Mouse (Mus musculus) urinary bladder, postnatal 14 days (tissue): ENCODE measurements around the gene Lrat.

Experiments used
- DNase-seq: peaks from one replicate; pipeline ENCODE4 v3.0.0; 2021; ENCODE audit warnings: low spot score

Lrat gene

DNA sequence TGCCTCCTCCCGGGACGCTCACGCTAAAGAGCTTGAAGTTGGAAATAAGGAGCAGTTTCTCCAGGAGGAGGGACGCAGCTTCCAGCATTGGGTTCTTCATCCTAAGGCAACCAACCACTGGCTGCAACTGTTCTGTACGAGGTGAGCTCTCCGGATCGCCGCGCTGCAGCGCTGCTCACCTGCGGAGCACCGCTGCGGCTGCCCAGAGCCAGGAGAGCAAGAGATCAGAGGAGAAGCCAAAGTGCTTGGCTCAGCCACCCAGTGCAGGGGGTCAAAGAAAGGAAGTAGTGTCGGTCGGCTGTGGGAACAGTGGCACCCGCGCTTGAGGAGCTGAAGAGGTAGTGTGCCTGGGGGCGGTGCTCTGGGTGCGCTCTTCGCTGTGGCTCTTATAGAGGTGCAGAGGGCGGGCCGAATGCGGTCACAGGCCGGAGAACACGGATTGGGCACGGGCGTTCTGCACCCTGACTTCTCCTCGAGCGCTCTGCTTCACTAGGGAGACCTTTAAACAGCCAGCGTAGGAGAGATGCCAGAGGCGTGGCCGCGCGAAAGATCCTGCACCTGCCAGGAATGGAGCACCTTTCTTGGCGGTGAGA, at the start of gene Lrat:
Gene Lrat, minus strand, starts transcription at position 361 of the 593 bp plus-strand sequence.
- DNase-seq, result peak; percentile 14

DNA sequence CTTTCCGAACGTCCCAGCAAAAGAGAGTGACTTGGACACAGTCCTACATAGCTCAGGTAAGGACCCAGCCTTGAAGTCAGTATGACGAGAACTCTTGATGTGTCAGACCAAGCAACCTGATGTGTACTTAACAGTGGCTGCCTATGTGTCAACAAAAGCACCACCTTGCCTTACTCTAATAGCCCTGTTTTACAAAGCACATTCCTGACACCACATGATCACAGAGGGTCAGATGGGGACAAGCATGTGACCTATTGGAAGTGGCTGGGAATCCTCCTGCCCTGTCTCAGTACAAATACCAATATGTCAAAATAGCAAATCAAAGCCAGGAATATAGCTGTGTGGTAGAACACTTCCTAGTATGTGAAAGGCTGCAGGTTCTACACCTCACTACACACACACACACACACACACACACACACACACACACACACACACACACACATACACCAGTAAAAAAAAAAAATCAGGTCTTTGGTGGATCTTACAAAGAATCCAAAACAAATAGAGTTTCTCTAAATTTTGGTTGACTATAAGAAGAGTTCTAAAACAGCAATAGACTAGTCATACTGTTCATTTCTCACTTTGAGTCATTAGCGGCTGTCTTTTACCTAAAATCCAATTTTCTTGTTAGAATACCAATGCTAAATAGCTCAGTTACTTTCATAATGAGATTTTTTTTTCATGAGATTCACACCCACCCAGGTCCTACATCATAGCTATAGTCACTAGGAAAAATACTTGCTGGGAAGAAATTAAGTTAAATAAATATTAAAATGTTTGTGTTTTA, 48.6 kb upstream of the Lrat start:
- no peak for DNase-seq

DNA sequence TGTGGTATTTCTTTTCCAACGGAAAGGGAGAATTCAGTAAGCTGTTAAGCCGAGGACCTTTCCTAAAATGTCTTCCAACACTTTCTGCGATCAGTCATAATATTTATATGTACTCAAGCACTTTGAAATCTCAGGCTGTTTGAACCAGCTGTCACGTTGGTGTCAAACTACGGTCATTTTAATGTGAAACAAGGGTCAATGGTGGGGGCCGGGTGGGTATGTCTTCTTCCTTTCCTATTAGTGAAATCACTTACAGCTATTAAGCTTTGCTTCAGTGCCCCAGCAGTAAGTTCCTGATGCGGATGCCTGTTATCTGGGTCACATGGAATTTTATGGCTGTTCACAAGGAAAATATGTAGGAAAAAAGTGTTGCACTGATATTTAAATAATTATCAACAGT, 46.9 kb upstream of the Lrat start:
- no peak for DNase-seq

DNA sequence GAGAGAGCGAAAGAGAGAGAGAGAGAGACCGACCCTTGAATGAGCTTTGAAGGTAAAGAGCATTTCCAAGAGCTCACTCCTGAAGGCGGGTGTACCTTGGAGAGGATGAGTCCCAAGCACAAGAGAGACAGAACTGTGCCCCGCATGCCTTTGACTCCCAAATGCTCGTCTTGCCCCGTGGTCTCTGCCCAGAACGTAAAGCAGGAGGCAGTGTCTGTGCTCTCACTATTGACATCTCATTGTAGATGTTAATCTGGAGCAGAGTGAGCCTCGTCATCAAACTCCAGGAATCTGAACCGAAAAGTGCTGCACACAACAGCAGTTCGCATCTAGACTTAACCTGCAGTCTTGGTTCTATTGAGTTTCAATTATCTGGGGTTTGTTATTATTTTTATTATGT, 46.4 kb upstream of the Lrat start:
- DNase-seq, result no peak

DNA sequence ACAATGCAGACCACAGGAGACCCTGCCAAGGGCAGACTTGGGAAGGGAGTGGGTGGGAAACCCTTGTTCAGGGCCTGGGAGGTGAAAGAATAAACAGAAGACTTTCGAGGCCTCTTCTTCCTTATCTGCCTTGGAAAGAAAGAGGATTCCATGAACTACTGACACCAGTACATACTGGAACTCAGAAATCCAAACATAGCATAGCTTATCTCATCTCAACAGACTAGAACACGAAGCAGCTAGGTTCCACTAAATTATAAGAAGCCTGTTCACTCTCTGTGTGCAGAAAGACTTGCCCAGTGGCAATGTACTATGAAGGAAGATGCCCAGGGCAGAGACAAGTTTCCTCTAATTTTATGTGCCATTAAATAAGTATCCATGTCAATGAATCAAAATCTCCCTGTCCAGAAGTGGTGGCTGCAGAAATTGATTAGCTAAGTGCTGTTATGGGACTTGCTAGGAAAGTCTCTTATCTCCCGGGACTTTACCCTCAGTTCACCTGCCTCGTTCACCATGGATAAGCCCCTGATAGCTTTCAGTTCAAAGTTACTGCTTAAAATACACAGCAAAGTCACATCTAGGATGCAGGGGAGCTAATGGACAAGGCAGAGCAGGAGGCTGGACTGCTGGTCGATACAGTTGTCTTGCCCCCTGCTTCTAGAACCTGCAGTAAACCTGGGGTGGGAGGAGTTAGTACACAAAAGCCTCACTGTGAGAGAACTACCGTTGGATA, 42.8 kb upstream of the Lrat start:
- no peak for DNase-seq

DNA sequence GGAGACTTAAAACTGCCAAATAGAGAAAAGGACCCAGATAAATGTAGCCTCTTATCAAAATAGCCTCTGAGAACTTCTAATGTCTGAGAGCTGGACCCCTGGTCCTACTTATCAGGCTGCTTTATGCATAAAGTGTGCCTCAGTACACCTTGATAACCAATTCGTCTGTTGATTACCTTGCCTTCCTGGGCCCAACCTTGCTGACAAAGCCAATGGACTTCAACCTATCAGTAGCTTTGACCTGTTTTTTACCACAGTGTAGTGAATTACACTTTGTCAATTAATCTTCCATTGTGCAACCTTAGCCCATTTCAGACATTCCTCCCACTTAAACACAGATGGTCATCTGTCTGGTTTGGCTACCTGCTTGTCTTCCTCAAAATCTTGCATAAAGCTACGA, 24.1 kb upstream of the Lrat start:
- DNase-seq, result no peak

DNA sequence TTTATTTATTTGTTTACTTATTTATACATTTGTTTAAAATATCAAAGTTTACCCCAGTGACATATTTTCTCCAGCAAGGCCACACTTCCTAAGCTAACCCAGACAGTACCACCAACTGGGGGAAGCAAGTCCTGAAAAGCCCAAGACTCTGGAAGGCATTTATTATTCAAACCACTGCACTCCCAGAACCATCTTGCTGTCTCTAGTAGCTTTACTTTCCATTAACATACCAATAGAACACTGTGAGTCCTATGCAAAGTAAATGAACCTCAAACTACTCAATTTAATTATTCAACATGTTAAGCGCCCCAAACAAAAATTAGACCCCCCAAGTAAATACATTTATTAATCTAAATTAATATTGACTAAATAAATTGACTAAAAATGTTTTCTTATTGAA, 11.9 kb upstream of the Lrat start:
- DNase-seq, result no peak

DNA sequence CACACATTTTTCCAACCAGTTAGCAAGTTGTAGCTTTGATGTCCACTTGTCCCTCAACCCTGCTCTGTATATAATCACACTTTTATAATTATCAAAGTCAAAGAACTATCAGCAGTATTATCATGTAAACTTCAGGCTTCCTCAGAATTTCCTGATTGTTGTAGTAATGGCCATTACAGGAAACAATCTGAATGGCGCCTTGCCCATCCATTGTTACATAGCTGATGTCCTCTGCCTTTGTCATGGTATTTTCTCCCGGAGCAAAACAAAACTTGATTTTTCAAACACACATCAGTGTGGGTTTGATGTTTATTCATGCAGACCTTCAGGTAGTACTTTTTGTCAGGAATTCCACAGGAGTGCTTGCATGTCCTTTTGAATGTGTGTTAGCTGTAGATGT, 4.9 kb upstream of the Lrat start:
- no peak for DNase-seq

DNA sequence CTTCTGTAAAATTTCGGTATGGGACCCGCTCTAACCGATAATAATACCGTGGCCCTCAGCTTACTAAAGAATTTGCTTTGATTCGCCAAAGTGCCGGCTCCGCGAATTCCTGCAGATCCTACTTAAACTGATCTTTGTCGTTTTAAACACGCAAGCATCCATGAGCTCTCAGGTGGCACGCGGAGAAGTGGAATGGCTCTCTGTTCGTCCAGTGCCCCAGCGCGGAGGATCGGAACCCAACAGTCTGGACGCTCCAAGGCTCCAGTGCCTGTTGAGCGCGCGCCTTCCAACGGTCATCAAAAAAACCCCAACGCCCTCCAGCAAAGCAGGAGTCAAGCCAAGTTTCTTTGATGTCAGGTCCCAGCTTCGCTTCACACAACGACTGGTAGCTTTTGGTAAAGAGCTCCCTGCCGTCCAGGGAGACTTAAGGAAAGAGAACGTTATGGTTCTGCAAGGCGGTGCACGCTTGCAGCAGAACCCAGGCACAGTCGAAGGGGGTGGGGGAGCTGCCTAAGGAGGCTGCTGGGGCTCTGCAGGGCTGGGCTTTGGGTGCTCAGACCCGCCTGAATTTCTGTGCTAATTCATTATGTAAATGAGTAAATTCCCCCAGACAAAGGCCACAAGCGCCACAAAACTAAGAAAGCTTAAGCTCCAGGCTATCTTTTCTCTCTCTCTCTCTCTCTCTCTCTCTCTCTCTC, 587 bp upstream of the Lrat start:
- DNase-seq, result no peak

DNA sequence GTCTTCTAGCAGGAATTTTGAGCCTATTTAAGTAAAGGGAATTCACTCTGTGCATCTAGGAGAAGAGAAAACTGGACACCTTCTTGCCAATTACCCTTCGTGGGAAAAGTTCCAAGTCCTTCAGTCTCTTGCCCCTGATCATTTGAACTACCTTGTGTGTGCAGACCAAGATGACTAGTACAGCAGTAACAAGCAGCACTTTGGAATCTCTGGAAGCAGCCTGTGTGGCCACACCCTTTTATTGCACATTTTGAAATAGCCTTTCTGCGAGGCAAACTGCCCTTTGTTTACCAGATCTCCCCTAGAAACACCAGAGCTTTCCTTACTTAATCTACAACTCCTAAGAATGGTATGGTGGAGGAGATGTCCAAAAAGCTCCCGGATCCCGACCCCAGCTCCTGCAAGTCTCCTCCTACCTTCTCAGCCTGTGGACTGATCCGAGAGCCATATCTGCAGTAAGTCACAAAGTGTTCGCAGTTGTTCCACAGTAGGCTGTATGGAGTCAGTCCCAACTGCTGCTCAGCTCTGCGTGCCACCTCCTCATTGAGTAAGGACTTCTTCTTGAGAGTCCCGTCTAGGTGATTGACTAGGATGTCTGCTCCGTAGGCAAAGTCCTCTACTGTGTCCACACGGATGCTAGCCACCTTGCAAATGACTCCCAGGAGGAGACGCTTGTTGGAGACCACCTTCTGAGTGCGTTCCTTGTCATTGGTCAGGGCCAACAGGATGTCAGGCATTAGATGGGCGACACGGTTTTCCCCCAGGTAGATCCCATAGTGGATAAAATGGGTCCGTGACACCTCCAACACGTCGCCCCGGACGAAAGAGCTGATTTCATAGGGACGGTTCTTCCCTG, 788 bp downstream of the Lrat start:
- no peak for DNase-seq

DNA sequence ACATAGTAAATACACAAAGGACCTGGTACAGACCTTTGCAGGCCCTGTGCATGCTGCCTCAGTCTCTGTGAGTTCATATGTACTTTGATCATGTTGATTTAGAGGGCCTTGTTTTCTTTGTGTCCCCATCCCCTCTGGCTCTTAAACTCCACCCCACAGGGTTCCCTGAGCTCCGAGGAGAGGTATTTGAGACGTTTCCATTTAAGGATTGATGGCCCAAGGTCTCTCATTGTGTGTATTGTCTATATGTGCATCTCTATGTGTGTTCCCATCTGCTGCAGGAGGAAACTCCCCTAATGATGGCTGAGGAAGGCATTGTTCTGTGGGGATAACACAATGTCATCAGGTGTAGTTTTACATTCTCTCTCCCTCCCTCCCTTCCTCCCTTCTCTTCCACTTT, 14.9 kb downstream of the Lrat start:
- no peak for DNase-seq

DNA sequence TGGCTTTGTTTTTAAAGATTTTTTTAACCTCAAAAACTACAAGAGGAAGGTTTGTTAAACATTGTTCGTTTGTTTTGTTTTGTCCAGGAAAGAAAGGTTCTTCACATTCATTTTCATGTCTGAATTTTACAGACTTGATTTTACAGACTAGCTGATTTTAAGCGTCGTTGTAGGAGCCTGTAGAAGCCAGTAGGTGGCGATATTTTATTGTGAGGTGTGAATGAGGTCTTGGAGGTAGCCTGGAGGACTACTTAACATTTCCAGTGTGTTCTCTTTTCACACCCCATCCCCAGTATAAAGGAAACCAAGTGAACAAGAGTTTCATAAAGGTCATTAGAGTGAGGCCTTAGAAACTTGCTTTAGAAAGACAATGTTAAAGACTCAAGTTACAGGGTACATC, 26.5 kb downstream of the Lrat start:
- DNase-seq, result peak; percentile 34

DNA sequence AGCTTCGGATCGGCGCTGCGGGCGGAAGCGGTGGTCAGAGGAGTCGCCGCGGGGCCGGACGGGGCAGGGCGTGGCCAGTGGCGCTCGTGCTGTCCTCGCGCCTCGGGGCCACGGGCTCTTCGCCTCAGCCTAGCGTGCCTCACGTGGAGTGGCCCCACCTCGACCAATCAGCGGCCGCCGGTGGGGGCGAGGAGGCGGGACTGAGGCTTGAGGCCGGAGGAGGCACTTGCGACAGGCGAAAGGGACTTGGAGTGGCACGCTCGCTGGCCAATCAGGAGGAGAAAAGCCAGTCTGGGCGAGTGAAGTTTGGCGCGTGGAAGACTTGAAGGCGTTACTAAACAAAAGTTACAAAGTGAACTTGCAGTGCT, 27.4 kb downstream of the Lrat start, which contains the start of gene Rbm46:
Gene Rbm46, minus strand, starts transcription at position 112 of the 368 bp plus-strand sequence.
- DNase-seq, result peak; percentile 91

DNA sequence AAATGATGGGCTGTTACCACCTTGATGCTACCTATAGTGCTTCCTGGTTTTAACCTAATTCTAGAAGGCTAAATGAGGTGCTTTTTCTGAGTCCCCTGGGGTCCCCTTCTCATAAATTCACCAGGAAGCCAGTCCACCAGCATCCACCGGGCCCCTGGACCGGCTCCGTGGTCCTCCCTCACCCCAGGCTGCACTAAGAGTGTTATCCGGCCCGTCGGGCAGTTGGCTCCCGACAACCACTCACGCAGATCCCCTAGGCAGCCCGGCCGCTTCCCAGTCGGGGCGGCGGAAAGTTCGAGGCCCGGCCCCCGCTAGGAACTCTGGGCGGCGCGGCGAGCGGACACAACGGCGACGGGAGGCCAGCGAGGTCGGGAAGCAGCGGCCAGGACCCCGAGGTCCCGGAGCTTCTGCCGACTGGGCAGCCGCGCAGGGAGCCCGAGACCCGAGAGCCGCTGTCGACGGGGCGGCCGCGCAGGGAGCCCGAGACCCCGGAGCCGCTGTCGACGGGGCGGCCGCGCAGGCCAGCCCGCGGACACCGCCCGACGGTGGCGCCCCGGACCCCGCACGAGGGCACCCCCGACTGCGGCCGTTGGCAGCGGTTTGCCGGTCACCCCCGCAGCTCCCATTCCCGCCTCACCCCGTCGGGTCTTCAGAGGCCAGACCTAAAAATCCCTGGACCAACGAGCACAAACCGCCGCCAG, 28.0 kb downstream of the Lrat start:
- DNase-seq, result peak; percentile 5

DNA sequence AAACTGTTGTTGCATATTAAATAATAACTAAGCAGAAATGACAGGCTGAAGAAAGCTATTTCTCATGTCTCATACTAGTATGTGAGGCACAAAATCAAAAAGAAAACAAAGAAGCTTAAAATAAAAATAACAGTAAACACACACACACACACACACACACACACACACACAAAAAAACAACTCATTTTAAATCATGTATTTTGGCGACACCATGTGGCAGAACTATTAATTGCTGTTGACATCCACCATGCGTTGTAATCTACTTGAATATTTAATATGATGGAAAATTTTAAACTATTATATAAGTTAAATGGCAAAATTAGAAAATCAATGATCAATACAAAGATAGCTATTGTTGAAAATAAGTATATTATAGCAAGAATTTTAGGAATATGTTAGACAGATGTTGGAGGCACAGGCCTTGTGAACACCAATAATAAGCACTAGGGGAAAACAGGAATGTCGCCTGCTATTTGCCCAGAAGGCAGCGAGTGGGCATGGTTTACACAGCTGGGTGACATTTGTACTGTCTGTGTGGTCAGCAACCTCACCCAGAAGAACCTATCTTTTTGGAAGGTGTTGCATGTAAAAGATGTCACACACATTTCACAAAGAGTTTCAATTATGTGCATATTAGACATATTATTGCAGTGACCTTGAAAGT, 46.2 kb downstream of the Lrat start:
- DNase-seq, result peak; percentile 23
